ENCODE assay signal across 21 mouse cellular contexts in the genomic region with DNA sequence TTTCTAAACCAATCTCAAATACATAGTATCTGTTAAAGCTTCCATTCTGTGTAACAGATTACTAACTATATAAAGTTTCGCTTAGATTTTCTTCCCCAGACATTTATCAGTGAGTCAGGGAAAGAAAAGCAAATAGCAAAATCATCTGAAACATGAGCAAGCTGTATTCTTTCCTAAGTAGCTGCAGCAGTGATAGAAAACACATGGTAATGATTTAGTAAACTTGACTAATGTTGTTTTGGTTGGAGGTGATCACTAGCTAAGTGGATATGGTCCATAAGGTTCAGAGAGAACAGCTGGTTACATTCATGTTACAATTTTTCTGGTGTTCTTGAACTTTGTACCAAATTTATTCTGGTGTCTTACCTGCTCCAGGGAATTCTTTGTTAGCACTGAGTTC.
"Had no signal": no experiment of that assay in that cellular context is flagged by ENCODE, and none has a peak within 500 bp of the region (broad histone marks: within the 10 kb centered on the region; RNA-seq: fewer than 3 reads in every experiment).

No protein-coding gene starts in this region.

- H3K4me1 ChIP-seq: limb, embryonic 10.5 days; limb, embryonic 13.5 days; liver, embryonic 12.5 days; liver, embryonic 15.5 days; midbrain, embryonic 12.5 days; midbrain, embryonic 15.5 days; neural tube, embryonic 12.5 days; neural tube, embryonic 15.5 days; stomach, embryonic 15.5 days had no signal

- H3K4me3 ChIP-seq: layer of hippocampus, adult 2 months; limb, embryonic 10.5 days; limb, embryonic 13.5 days; liver, embryonic 12.5 days; liver, embryonic 15.5 days; midbrain, embryonic 12.5 days; midbrain, embryonic 15.5 days; neural tube, embryonic 12.5 days; neural tube, embryonic 15.5 days; stomach, embryonic 15.5 days had no signal

- H3K27me3 ChIP-seq: limb, embryonic 13.5 days; liver, embryonic 12.5 days; liver, embryonic 15.5 days; midbrain, embryonic 12.5 days; midbrain, embryonic 15.5 days; neural tube, embryonic 12.5 days; neural tube, embryonic 15.5 days; stomach, embryonic 15.5 days had no signal

- H3K27ac ChIP-seq: layer of hippocampus, adult 2 months; limb, embryonic 10.5 days; limb, embryonic 13.5 days; liver, embryonic 12.5 days; liver, embryonic 15.5 days; macrophage; midbrain, embryonic 12.5 days; midbrain, embryonic 15.5 days; neural tube, embryonic 12.5 days; neural tube, embryonic 15.5 days; stomach, embryonic 15.5 days had no signal

- H3K9ac ChIP-seq: limb, embryonic 13.5 days; liver, embryonic 12.5 days; liver, embryonic 15.5 days; midbrain, embryonic 12.5 days; midbrain, embryonic 15.5 days; neural tube, embryonic 12.5 days; neural tube, embryonic 15.5 days; stomach, embryonic 15.5 days had no signal

- ATAC-seq: liver, embryonic 12.5 days; midbrain, embryonic 15.5 days had no signal

- H3K36me3 ChIP-seq: limb, embryonic 10.5 days; limb, embryonic 13.5 days; liver, embryonic 12.5 days; liver, embryonic 15.5 days; midbrain, embryonic 12.5 days; midbrain, embryonic 15.5 days; neural tube, embryonic 12.5 days; neural tube, embryonic 15.5 days; stomach, embryonic 15.5 days had no signal

- DNase-seq: kidney, adult 9 months; kidney, postnatal 25 days; layer of hippocampus, adult 9-11 months; liver; lung, adult 18-20 months; right cerebral cortex, adult 18-20 months; right cerebral cortex, postnatal 14 days; right cerebral cortex, postnatal 4 days; spleen, adult 18-20 months; thymus, postnatal 36 days had no signal

- H3K9me3 ChIP-seq: limb, embryonic 10.5 days; limb, embryonic 13.5 days; liver, embryonic 12.5 days; liver, embryonic 15.5 days; midbrain, embryonic 12.5 days; midbrain, embryonic 15.5 days; neural tube, embryonic 12.5 days; neural tube, embryonic 15.5 days; stomach, embryonic 15.5 days had no signal

- H3K4me2 ChIP-seq: limb, embryonic 13.5 days; liver, embryonic 12.5 days; liver, embryonic 15.5 days; midbrain, embryonic 12.5 days; midbrain, embryonic 15.5 days; neural tube, embryonic 12.5 days; neural tube, embryonic 15.5 days; stomach, embryonic 15.5 days had no signal
